Mouse (Mus musculus): Measurements from ENCODE around the gene Olfr138.

Olfr138 gene

DNA sequence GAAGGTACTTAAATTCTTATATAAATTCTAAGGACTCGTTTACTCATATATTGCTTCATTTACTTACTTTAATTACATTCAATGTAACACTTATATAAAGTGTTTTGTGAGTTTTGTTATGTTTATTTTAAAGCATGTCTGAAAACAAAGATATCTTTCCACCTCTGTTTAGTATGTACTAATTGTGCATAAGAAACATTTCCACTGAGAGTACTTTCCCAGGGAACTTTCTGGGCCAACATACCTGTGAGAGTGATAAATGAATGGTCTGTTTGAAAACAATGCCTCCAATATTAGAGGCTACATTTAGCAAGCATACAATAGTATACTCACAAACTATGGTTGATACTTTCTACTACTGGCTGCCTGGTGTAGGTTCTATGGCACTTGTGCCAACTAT is at the start of gene Olfr138:
Gene Olfr138, plus strand, starts transcription at position 301 of the 400 bp plus-strand sequence.
- DNase-seq (ENCODE audit: low spot score in 2 of 2), result no peak

DNA sequence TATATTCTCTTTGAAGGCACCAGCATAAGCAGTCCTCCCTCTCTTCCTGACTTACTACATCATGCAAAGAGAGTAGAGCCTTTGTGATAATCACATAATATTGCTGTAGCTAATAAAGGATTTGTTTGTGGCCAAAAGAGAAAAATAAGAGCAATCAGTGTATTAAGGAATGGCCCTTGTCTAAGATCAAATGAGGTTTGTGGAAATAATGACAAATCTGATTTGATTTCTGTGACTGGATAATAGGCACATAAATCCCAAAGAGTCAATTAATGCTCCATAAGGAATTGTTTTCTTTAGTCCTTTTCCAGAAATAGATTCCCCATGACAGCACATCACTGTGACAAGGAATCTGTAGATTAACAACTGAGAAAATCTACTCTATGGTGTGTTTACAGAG is 46.6 kb downstream of the Olfr138 start, which contains the start of gene Olfr137:
Gene Olfr137, minus strand, starts transcription at position 101 of the 400 bp plus-strand sequence.
- no peak for DNase-seq (ENCODE audit: low spot score in 2 of 2)
